Mouse (Mus musculus) ES-E14 (cell line): ENCODE measurements at regions not wholly inside any gene's neighbourhood (a gene's known extent, or its start where the extent isn't known, plus 50 kb on each side); places are given as distances from the start of the nearest gene placed in this dataset.
A peak's percentile ranks its signal among the peaks of the same experiment; 100 is the strongest.

Experiments
- CHD2 ChIP-seq: IDR thresholded peaks from 2 replicates; pipeline ENCODE4 v1.6.1; 2014; ENCODE audit warnings: mild to moderate bottlenecking, low read depth, low read length, inconsistent platforms
- HCFC1 ChIP-seq: IDR thresholded peaks from 2 replicates; pipeline ENCODE4 v1.6.1; 2012; ENCODE audit warnings: low read length, inconsistent platforms, borderline replicate concordance; ENCODE audit not compliant: insufficient read depth
- ZC3H11A ChIP-seq: IDR thresholded peaks from 2 replicates; pipeline ENCODE4 v1.6.1; 2012; ENCODE audit warnings: low read depth, mild to moderate bottlenecking, inconsistent platforms, low read length, borderline replicate concordance
- ZNF384 ChIP-seq: IDR thresholded peaks from 2 replicates; pipeline ENCODE4 v1.6.1; 2012; ENCODE audit warnings: low read depth, low read length, inconsistent platforms

GRCm38 (mm10) chr4:29644839-29645565 lies 832.1 kb downstream of the Epha7 start:
- TF ChIP-seq ZC3H11A (no peak), CHD2 (0 out of 2 replicates have a peak, but pooled peaks have one; percentile 12), ZNF384 (no peak), HCFC1 (no peak)
